Mouse (Mus musculus) embryonic facial prominence, embryonic 10.5 days (tissue): ENCODE results near the gene Lgals9. TPM values are rescaled to one million over a fixed set of nuclear protein-coding genes. Genes with fewer than 3 reads are reported as not detected.
"Not testable (repeated sequence)": the region's sequence is repeated elsewhere in the genome, so short reads cannot be mapped to it uniquely, and the experiment has no call there.

Source experiments
- DNase-seq: peaks from one replicate; pipeline ENCODE4 v3.0.0-alpha.2; 2017; ENCODE audit warnings: low spot score
- H3K27ac ChIP-seq: fragments of 300-500 bp; sonication (generic); replicated peaks from 2 replicates; pipeline ENCODE4 v1.5.1; 2016; ENCODE audit warnings: mild to moderate bottlenecking
- H3K27me3 ChIP-seq: fragments of 300-500 bp; sonication (generic); replicated peaks from 2 replicates; pipeline ENCODE4 v1.6.1; 2016; ENCODE audit warnings: low read depth, mild to moderate bottlenecking; ENCODE audit not compliant: poor library complexity, severe bottlenecking
- H3K36me3 ChIP-seq: fragments of 300-500 bp; sonication (generic); replicated peaks from 2 replicates; pipeline ENCODE4 v1.6.1; 2016; ENCODE audit warnings: mild to moderate bottlenecking, moderate library complexity
- H3K4me1 ChIP-seq: fragments of 300-500 bp; sonication (generic); 2 replicates; pipeline ENCODE4 v1.6.1; 2016
- H3K4me3 ChIP-seq: fragments of 300-500 bp; sonication (generic); 2 replicates; pipeline ENCODE4 v1.5.1; 2016; ENCODE audit warnings: mild to moderate bottlenecking, moderate library complexity
- H3K9me3 ChIP-seq: fragments of 300-500 bp; sonication (generic); 2 replicates; pipeline ENCODE4 v1.6.1; 2016; ENCODE audit warnings: mild to moderate bottlenecking
- WGBS: fragments of 180-500 bp; shearing (Covaris S2); methylation state at CpG from one replicate; pipeline ENCODE4 v1.1.7; 2016; 5-methylcytosine and 5-hydroxymethylcytosine counted together
- polyA plus RNA-seq: library from polyadenylated mRNA; unstranded; fragments of >200 nt; fragmentation: Nextera tagmentation; extraction: Ambion mirVana; gene quantifications from 2 replicates; pipeline ENCODE4 v1.2.1, GENCODE M21; 2016

The Lgals9 gene
- polyA plus RNA-seq, 1 experiment from 2014 or later, result 2.8 TPM

GRCm38 (mm10) chr11:79003769-79004638, 19.3 kb upstream of the Lgals9 start:
- peaks cover 29% of the 10 kb centered on the region for H3K4me1 ChIP-seq
- DNase-seq, result no peak
- H3K27ac ChIP-seq, result no peak overlapping the region
- H3K36me3 ChIP-seq, result no peaks in the 10 kb centered on the region
- no peaks in the 10 kb centered on the region for H3K27me3 ChIP-seq
- H3K4me3 ChIP-seq, result no peak overlapping the region
- WGBS, result 82% methylated on average over 10 of the region's 10 CpGs
- no peaks in the 10 kb centered on the region for H3K9me3 ChIP-seq

- H3K27ac ChIP-seq, result peak overlapping the region; percentile 1; the same call in 1 of the 2 replicates
- DNase-seq, result no peak
- 79% methylated on average over 11 of the region's 11 CpGs for WGBS
Observed at GRCm38 (mm10) chr11:79003053-79003768, 18.5 kb upstream of the Lgals9 start.

GRCm38 (mm10) chr11:79002551-79002951, 17.8 kb upstream of the Lgals9 start:
- Histone ChIP-seq H3K4me1 (peaks cover 24% of the 10 kb centered on the region), H3K27me3 (no peaks in the 10 kb centered on the region), H3K27ac (peak overlapping the region; percentile 1; the same call in 1 of the 2 replicates), H3K36me3 (no peaks in the 10 kb centered on the region), H3K9me3 (peaks cover 4% of the 10 kb centered on the region), H3K4me3 (no peak overlapping the region)
- DNase-seq, result no peak
- WGBS, result 67% methylated on average over 5 of the region's 5 CpGs

More at GRCm38 (mm10) chr11:79003053-79003768, 18.5 kb upstream of the Lgals9 start:
- peaks cover 26% of the 10 kb centered on the region for H3K4me1 ChIP-seq
- H3K27me3 ChIP-seq, result no peaks in the 10 kb centered on the region
- no peak overlapping the region for H3K4me3 ChIP-seq
- H3K9me3 ChIP-seq, result no peaks in the 10 kb centered on the region; the same call in 1 of the 2 replicates
- H3K36me3 ChIP-seq, result no peaks in the 10 kb centered on the region

- Histone ChIP-seq H3K27me3 (no peaks in the 10 kb centered on the region), H3K4me1 (peaks cover 24% of the 10 kb centered on the region), H3K36me3 (no peaks in the 10 kb centered on the region), H3K9me3 (peaks cover 8% of the 10 kb centered on the region), H3K27ac (0 out of 2 replicates have a peak overlapping the region, but pooled peaks have one; percentile 1), H3K4me3 (no peak overlapping the region)
- no peak for DNase-seq
- 84% methylated on average over 4 of the region's 4 CpGs for WGBS
Observed at GRCm38 (mm10) chr11:79001871-79002270, 17.1 kb upstream of the Lgals9 start.

- Histone ChIP-seq H3K4me1 (peaks cover 23% of the 10 kb centered on the region), H3K27me3 (no peaks in the 10 kb centered on the region), H3K9me3 (peaks cover 21% of the 10 kb centered on the region), H3K36me3 (no peaks in the 10 kb centered on the region), H3K27ac (no peak overlapping the region), H3K4me3 (no peak overlapping the region)
- 62% methylated on average over 6 of the region's 6 CpGs for WGBS
- no peak for DNase-seq
Observed at GRCm38 (mm10) chr11:78999118-78999517, 14.4 kb upstream of the Lgals9 start.

- WGBS, result 72% methylated on average over 5 of the region's 5 CpGs
- DNase-seq, H3K4me1 ChIP-seq: not testable (repeated sequence)
Observed at GRCm38 (mm10) chr11:78990875-78991543, 6.3 kb upstream of the Lgals9 start.

GRCm38 (mm10) chr11:78990096-78990495, 5.3 kb upstream of the Lgals9 start:
- WGBS, result 94% methylated on average over 9 of the region's 9 CpGs

More at GRCm38 (mm10) chr11:78990875-78991543, 6.3 kb upstream of the Lgals9 start:
- peaks cover 34% of the 10 kb centered on the region for H3K9me3 ChIP-seq
- H3K27me3 ChIP-seq, H3K36me3 ChIP-seq, H3K27ac ChIP-seq, H3K4me3 ChIP-seq: not testable (repeated sequence)

GRCm38 (mm10) chr11:78989206-78989605, 4.5 kb upstream of the Lgals9 start:
- peaks cover 26% of the 10 kb centered on the region for H3K9me3 ChIP-seq
- H3K36me3 ChIP-seq, H3K27ac ChIP-seq, H3K4me3 ChIP-seq, H3K27me3 ChIP-seq, H3K4me1 ChIP-seq: not testable (repeated sequence)
- 90% methylated on average over 11 of the region's 11 CpGs for WGBS
- DNase-seq, result peak; percentile 1

More at GRCm38 (mm10) chr11:78990096-78990495, 5.3 kb upstream of the Lgals9 start:
- Histone ChIP-seq H3K27ac (no peak overlapping the region), H3K4me1 (no peaks in the 10 kb centered on the region; the same call in 1 of the 2 replicates), H3K4me3 (no peak overlapping the region), H3K36me3 (no peaks in the 10 kb centered on the region), H3K9me3 (peaks cover 27% of the 10 kb centered on the region), H3K27me3 (no peaks in the 10 kb centered on the region)
- DNase-seq, result peak; percentile 6

GRCm38 (mm10) chr11:78986311-78987002, 1.7 kb upstream of the Lgals9 start:
- peaks cover 2% of the 10 kb centered on the region; the same call in 1 of the 2 replicates for H3K4me1 ChIP-seq
- H3K36me3 ChIP-seq, result no peaks in the 10 kb centered on the region
- H3K27ac ChIP-seq, result no peak overlapping the region
- WGBS, result 91% methylated on average over 10 of the region's 10 CpGs
- DNase-seq, result peak; percentile 5
- no peaks in the 10 kb centered on the region for H3K27me3 ChIP-seq
- H3K4me3 ChIP-seq, result no peak overlapping the region
- peaks cover 17% of the 10 kb centered on the region for H3K9me3 ChIP-seq

GRCm38 (mm10) chr11:78985505-78985904, 759 bp upstream of the Lgals9 start:
- Histone ChIP-seq H3K9me3 (peaks cover 14% of the 10 kb centered on the region), H3K4me1 (peaks cover 2% of the 10 kb centered on the region; the same call in 1 of the 2 replicates), H3K27me3 (no peaks in the 10 kb centered on the region), H3K27ac (no peak overlapping the region), H3K4me3 (no peak overlapping the region), H3K36me3 (no peaks in the 10 kb centered on the region)
- DNase-seq, result no peak

- 84% methylated on average over 7 of the region's 7 CpGs for WGBS
Observed at GRCm38 (mm10) chr11:78983539-78983938, 1.2 kb downstream of the Lgals9 start.

More at GRCm38 (mm10) chr11:78983539-78983938, 1.2 kb downstream of the Lgals9 start:
- H3K36me3 ChIP-seq, result no peaks in the 10 kb centered on the region
- H3K4me1 ChIP-seq, result peaks cover 2% of the 10 kb centered on the region; the same call in 1 of the 2 replicates
- H3K27ac ChIP-seq, result no peak overlapping the region
- DNase-seq, result no peak
- H3K9me3 ChIP-seq, result no peaks in the 10 kb centered on the region
- H3K27me3 ChIP-seq, result no peaks in the 10 kb centered on the region
- H3K4me3 ChIP-seq, result no peak overlapping the region
